Mouse (Mus musculus): ENCODE data around the gene Cgref1. TPM values are rescaled to one million over a fixed set of nuclear protein-coding genes. Genes with fewer than 3 reads are reported as not detected.
A peak's percentile ranks its signal among the peaks of the same experiment; 100 is the strongest.

Gene Cgref1
- polyA plus RNA-seq, 1 experiment from 2014 or later: 6.7 TPM

- DNase-seq (ENCODE audit: low spot score): no peak
- H3K4me3 ChIP-seq: no peak overlapping the region
- H3K27me3 ChIP-seq (ENCODE audit: insufficient read depth, poor library complexity, severe bottlenecking): peaks cover 30% of the 10 kb centered on the region
- H3K4me1 ChIP-seq (replicated peaks): peaks cover 8% of the 10 kb centered on the region
- H3K27ac ChIP-seq: no peak overlapping the region
- no peaks in the 10 kb centered on the region for H3K9me3 ChIP-seq
- no peaks in the 10 kb centered on the region for H3K36me3 ChIP-seq
- 93% methylated on average over 2 of the region's 2 CpGs for WGBS
Measured at GRCm38 (mm10) chr5:30943004-30943403, 2.4 kb downstream of the Cgref1 start.

GRCm38 (mm10) chr5:30934725-30935461 is 10.5 kb downstream of the Cgref1 start:
- Histone ChIP-seq H3K27me3 (ENCODE audit: insufficient read depth, poor library complexity, severe bottlenecking) (no peaks in the 10 kb centered on the region), H3K4me1 (replicated peaks) (no peaks in the 10 kb centered on the region), H3K36me3 (no peaks in the 10 kb centered on the region), H3K9me3 (no peaks in the 10 kb centered on the region), H3K27ac (no peak overlapping the region), H3K4me3 (no peak overlapping the region)
- no peak for DNase-seq (ENCODE audit: low spot score)
- 93% methylated on average over 5 of the region's 5 CpGs for WGBS

DNA sequence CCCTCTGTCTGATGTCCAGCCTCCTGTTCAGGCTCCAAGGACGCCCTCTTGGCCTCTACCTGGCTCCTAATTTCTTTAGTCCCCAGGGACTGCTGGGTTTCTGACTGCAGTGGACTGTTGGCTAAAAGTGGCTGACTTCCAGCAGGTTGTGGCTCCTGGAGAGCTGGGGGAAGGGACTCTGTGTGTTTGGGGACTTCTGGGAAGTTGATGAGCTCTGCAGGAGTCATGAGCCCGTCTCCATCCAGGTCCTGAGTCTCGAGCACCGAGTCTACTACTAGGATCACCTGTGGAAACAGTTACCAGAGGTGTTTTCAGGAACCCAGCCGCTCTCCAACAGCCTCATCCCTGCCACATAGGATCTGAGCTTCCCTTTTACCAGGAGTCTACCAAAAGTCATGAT is 11.7 kb downstream of the Cgref1 start:
- no peaks in the 10 kb centered on the region for H3K4me1 ChIP-seq (replicated peaks)
- H3K27me3 ChIP-seq (ENCODE audit: insufficient read depth, poor library complexity, severe bottlenecking): no peaks in the 10 kb centered on the region
- WGBS: 69% methylated on average over 5 of the region's 5 CpGs
- no peak for DNase-seq (ENCODE audit: low spot score)
- H3K4me3 ChIP-seq: no peak overlapping the region
- H3K27ac ChIP-seq: no peak overlapping the region
- no peaks in the 10 kb centered on the region for H3K9me3 ChIP-seq
- no peaks in the 10 kb centered on the region for H3K36me3 ChIP-seq

- no peaks in the 10 kb centered on the region for H3K36me3 ChIP-seq
- 0 out of 2 replicates have a peak, but pooled peaks cover 3% of the 10 kb centered on the region for H3K4me1 ChIP-seq (replicated peaks)
- no peaks in the 10 kb centered on the region for H3K9me3 ChIP-seq
- H3K4me3 ChIP-seq: no peak overlapping the region
- DNase-seq (ENCODE audit: low spot score): no peak
- no peak overlapping the region for H3K27ac ChIP-seq
- no peaks in the 10 kb centered on the region for H3K27me3 ChIP-seq (ENCODE audit: insufficient read depth, poor library complexity, severe bottlenecking)
- 82% methylated on average over 4 of the region's 4 CpGs for WGBS
Measured at GRCm38 (mm10) chr5:30931378-30931777, 14.0 kb downstream of the Cgref1 start.

GRCm38 (mm10) chr5:30930846-30931245 is 14.5 kb downstream of the Cgref1 start:
- H3K4me1 ChIP-seq (replicated peaks): 0 out of 2 replicates have a peak, but pooled peaks cover 3% of the 10 kb centered on the region
- H3K36me3 ChIP-seq: no peaks in the 10 kb centered on the region
- H3K27me3 ChIP-seq (ENCODE audit: insufficient read depth, poor library complexity, severe bottlenecking): no peaks in the 10 kb centered on the region
- no peaks in the 10 kb centered on the region for H3K9me3 ChIP-seq
- no peak overlapping the region for H3K4me3 ChIP-seq
- H3K27ac ChIP-seq: no peak overlapping the region
- no peak for DNase-seq (ENCODE audit: low spot score)
- 87% methylated on average over 6 of the region's 6 CpGs for WGBS

DNA sequence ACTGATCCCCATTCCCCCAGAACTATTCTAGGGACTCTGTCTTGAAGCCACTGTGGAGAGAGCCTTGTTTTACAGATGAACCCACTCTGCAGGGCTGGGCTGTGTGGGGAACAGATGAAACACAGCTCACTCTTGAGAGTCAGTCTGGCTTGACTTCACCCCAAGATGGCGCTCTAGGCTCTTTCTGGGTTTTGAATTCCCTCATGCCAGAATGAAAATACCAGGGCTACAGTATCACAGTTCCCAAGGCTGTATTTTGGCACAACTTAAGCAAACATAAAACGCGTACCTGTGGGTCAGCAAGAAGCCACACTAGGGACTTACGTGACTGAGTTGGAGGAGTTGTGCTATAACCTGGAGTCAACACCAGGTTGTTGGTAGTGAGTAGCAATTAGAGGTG is 15.3 kb downstream of the Cgref1 start:
- Histone ChIP-seq H3K9me3 (no peaks in the 10 kb centered on the region), H3K4me1 (replicated peaks) (0 out of 2 replicates have a peak, but pooled peaks cover 3% of the 10 kb centered on the region), H3K27me3 (ENCODE audit: insufficient read depth, poor library complexity, severe bottlenecking) (no peaks in the 10 kb centered on the region), H3K27ac (no peak overlapping the region), H3K4me3 (no peak overlapping the region), H3K36me3 (no peaks in the 10 kb centered on the region)
- WGBS: 50% methylated on average over 4 of the region's 4 CpGs
- DNase-seq (ENCODE audit: low spot score): peak; percentile 52

DNA sequence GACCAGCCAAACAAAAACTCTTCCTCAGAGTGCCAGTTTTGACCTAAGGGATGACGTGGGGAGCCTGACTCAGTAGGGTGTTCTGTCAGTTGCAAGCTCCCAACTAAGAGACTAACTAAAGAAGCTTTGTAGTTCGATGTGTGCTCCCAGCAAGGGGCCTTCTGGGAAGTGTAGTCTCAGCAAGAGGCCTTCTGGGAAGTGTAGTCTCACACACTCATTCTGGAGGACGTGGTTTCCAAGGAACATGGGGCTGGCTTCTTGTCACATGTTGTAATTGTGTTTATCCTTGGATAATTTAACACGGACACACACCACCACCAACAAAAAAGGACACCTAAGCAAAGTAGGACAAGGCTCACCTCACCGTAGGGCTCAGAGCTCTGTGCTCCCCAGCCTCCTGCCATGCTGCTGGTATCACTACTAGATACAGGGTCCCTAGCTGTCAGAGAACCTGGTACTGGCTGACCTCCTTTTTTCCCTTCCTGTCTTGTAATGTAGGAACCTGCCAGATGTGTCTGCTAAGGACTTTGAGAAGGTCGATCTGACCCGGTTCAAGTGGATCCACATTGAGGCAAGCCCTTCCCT is 17.4 kb downstream of the Cgref1 start:
- Histone ChIP-seq H3K36me3 (no peaks in the 10 kb centered on the region), H3K4me1 (replicated peaks) (peaks cover 5% of the 10 kb centered on the region; the same call in 1 of the 2 replicates), H3K9me3 (no peaks in the 10 kb centered on the region), H3K4me3 (peak overlapping the region; percentile 30; the same call in 1 of the 2 replicates), H3K27ac (0 out of 2 replicates have a peak overlapping the region, but pooled peaks have one; percentile 36), H3K27me3 (ENCODE audit: insufficient read depth, poor library complexity, severe bottlenecking) (peaks cover 6% of the 10 kb centered on the region; the same call in 1 of the 2 replicates)
- 42% methylated on average over 7 of the region's 7 CpGs for WGBS
- no peak for DNase-seq (ENCODE audit: low spot score)

DNA sequence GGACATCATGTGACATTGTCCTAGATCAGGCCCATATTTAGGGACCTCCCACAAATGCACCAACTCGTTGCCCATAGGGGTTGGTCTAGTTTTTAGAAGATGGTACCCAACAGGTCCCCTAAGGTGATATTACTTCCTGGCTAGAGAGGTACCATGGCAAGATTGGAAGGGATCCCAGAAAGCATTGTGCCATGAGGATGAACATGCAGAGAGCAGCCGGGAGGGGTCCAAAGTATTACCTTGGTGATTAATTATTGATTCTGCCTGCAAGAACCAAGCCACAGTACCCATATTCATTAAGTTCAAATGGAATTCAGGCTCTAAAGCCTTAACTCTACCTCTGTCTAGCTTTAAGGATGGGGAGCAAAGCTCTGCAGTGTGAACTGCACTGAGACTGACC is 19.3 kb downstream of the Cgref1 start:
- WGBS: 83% methylated on average over 2 of the region's 2 CpGs
- Histone ChIP-seq H3K27ac (no peak overlapping the region), H3K36me3 (no peaks in the 10 kb centered on the region), H3K9me3 (no peaks in the 10 kb centered on the region), H3K4me3 (no peak overlapping the region), H3K4me1 (replicated peaks) (peaks cover 23% of the 10 kb centered on the region), H3K27me3 (ENCODE audit: insufficient read depth, poor library complexity, severe bottlenecking) (peaks cover 12% of the 10 kb centered on the region)
- DNase-seq (ENCODE audit: low spot score): no peak

- 92% methylated on average over 5 of the region's 5 CpGs for WGBS
- H3K36me3 ChIP-seq: 0 out of 2 replicates have a peak, but pooled peaks cover 4% of the 10 kb centered on the region
- no peak for DNase-seq (ENCODE audit: low spot score)
- H3K27ac ChIP-seq: no peak overlapping the region
- peaks cover 12% of the 10 kb centered on the region for H3K27me3 ChIP-seq (ENCODE audit: insufficient read depth, poor library complexity, severe bottlenecking)
- H3K4me3 ChIP-seq: no peak overlapping the region
- H3K4me1 ChIP-seq (replicated peaks): peaks cover 32% of the 10 kb centered on the region
- no peaks in the 10 kb centered on the region for H3K9me3 ChIP-seq
Measured at GRCm38 (mm10) chr5:30925217-30925616, 20.2 kb downstream of the Cgref1 start.

DNA sequence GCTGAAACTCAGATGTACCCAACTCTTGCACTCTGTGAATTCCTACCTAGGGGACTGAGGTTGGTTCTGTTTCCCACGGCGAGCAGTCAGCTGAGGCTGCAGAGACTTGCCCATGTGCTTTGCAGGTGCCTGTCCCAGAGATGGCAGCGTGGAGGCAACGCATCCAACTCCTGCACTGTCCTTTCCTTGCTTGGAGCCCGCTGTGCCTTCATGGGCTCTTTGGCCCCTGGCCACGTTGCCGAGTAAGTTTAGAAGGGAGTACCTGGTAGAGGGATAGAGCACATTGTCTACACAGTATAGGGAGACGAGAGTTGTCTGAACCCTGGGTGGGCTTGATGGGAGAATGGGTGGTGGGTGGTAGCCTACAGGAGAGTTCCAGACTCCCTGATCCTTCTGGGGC is 20.8 kb downstream of the Cgref1 start:
- WGBS: 83% methylated on average over 8 of the region's 8 CpGs

DNA sequence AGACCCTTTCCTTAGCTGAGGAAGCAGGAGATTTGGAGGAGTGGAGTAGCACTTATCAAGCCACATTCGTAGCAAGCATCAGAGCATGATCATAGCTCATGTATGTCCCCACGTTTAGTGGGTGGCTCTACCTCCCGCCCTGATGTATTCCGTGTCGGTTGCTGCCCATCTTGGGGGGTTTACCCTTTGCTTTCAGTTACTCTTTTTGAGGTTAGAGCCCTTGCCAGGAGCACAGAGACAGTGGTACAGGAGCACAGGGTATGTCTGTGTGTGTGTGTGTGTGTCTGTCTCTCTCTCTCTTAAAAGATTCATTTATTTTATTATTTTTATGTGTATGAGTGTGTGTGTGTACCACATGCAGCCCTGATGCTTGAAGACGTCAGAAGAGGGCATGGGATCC is 22.3 kb downstream of the Cgref1 start:
- Histone ChIP-seq H3K36me3 (peaks cover 23% of the 10 kb centered on the region), H3K9me3 (no peaks in the 10 kb centered on the region), H3K4me3 (no peak overlapping the region), H3K27ac (no peak overlapping the region), H3K27me3 (ENCODE audit: insufficient read depth, poor library complexity, severe bottlenecking) (peaks cover 12% of the 10 kb centered on the region), H3K4me1 (replicated peaks) (peaks cover 39% of the 10 kb centered on the region)
- WGBS: 87% methylated on average over 6 of the region's 6 CpGs
- DNase-seq (ENCODE audit: low spot score): no peak

More for the DNA sequence above, 20.8 kb downstream of the Cgref1 start:
- H3K4me1 ChIP-seq (replicated peaks): peaks cover 34% of the 10 kb centered on the region
- no peak overlapping the region for H3K27ac ChIP-seq
- H3K27me3 ChIP-seq (ENCODE audit: insufficient read depth, poor library complexity, severe bottlenecking): peaks cover 12% of the 10 kb centered on the region
- no peak overlapping the region for H3K4me3 ChIP-seq
- H3K9me3 ChIP-seq: no peaks in the 10 kb centered on the region
- peaks cover 8% of the 10 kb centered on the region for H3K36me3 ChIP-seq
- DNase-seq (ENCODE audit: low spot score): no peak

DNA sequence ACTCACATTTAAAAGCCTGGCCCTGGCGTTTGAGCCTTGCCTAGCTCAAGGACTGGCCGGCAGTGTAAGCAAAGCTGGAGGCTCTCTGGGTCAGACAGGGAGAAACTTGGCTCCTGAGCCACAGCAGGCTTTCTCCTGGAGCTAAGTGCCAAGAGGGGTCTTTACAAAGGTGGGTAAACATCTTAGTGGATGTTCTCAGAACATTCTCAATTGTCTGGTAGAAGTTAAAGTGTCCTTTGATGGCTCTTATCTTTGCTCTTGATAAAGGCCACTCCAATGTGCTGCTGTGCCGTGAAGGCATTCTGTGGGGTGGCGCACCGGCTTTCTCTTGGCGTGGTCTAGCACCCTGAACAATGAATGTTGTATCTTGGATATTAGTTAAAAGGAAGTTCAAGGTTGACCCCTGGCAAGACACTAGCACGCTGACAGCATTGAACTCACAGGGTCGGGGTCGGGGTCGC is 22.8 kb downstream of the Cgref1 start:
- Histone ChIP-seq H3K4me1 (replicated peaks) (peaks cover 36% of the 10 kb centered on the region), H3K27me3 (ENCODE audit: insufficient read depth, poor library complexity, severe bottlenecking) (peaks cover 12% of the 10 kb centered on the region), H3K27ac (0 out of 2 replicates have a peak overlapping the region, but pooled peaks have one; percentile 40), H3K9me3 (no peaks in the 10 kb centered on the region), H3K36me3 (peaks cover 28% of the 10 kb centered on the region), H3K4me3 (peak overlapping the region; percentile 57)
- no peak for DNase-seq (ENCODE audit: low spot score)
- 71% methylated on average over 10 of the region's 10 CpGs for WGBS

Measured in hindbrain, embryonic 10.5 days (tissue).